Mouse (Mus musculus): ENCODE measurements around the gene Srgap1.

The Srgap1 gene

GRCm38 (mm10) chr10:122046904-122047726 is at the start of gene Srgap1:
Srgap1 (minus strand) TSS chr10:122047315.
- DNase-seq (ENCODE audit: low read depth, low spot score): peak; percentile 76

- peak; percentile 64 for DNase-seq (ENCODE audit: low read depth, low spot score)
Measured at GRCm38 (mm10) chr10:122096462-122096979, 49.4 kb upstream of the Srgap1 start.

- DNase-seq (ENCODE audit: low read depth, low spot score): no peak
Measured at GRCm38 (mm10) chr10:122090472-122090871, 43.4 kb upstream of the Srgap1 start.

- DNase-seq (ENCODE audit: low read depth, low spot score): no peak
Measured at GRCm38 (mm10) chr10:122081352-122081751, 34.2 kb upstream of the Srgap1 start.

GRCm38 (mm10) chr10:122069153-122069552 is 22.0 kb upstream of the Srgap1 start:
- DNase-seq (ENCODE audit: low read depth, low spot score): no peak

GRCm38 (mm10) chr10:122055826-122056225 is 8.7 kb upstream of the Srgap1 start:
- no peak for DNase-seq (ENCODE audit: low read depth, low spot score)

GRCm38 (mm10) chr10:122054535-122054934 is 7.4 kb upstream of the Srgap1 start:
- peak; percentile 84 for DNase-seq (ENCODE audit: low read depth, low spot score)

- DNase-seq (ENCODE audit: low read depth, low spot score): peak; percentile 88
Measured at GRCm38 (mm10) chr10:122051831-122052230, 4.7 kb upstream of the Srgap1 start.

GRCm38 (mm10) chr10:122047727-122048365 is 731 bp upstream of the Srgap1 start:
- peak; percentile 81 for DNase-seq (ENCODE audit: low read depth, low spot score)

GRCm38 (mm10) chr10:122046511-122046903 is 608 bp downstream of the Srgap1 start:
- no peak for DNase-seq (ENCODE audit: low read depth, low spot score)

GRCm38 (mm10) chr10:122045946-122046345 is 1.2 kb downstream of the Srgap1 start:
- peak; percentile 46 for DNase-seq (ENCODE audit: low read depth, low spot score)

- DNase-seq (ENCODE audit: low read depth, low spot score): no peak
Measured at GRCm38 (mm10) chr10:122044926-122045325, 2.2 kb downstream of the Srgap1 start.

GRCm38 (mm10) chr10:122040372-122040771 is 6.7 kb downstream of the Srgap1 start:
- peak; percentile 73 for DNase-seq (ENCODE audit: low read depth, low spot score)

GRCm38 (mm10) chr10:122039566-122039965 is 7.5 kb downstream of the Srgap1 start:
- DNase-seq (ENCODE audit: low read depth, low spot score): no peak

- DNase-seq (ENCODE audit: low read depth, low spot score): peak; percentile 77
Measured at GRCm38 (mm10) chr10:122038554-122038953, 8.6 kb downstream of the Srgap1 start.

- no peak for DNase-seq (ENCODE audit: low read depth, low spot score)
Measured at GRCm38 (mm10) chr10:122033271-122033670, 13.8 kb downstream of the Srgap1 start.

GRCm38 (mm10) chr10:122030420-122030819 is 16.7 kb downstream of the Srgap1 start:
- DNase-seq (ENCODE audit: low read depth, low spot score): no peak

GRCm38 (mm10) chr10:122029738-122030137 is 17.4 kb downstream of the Srgap1 start:
- no peak for DNase-seq (ENCODE audit: low read depth, low spot score)

- DNase-seq (ENCODE audit: low read depth, low spot score): no peak
Measured at GRCm38 (mm10) chr10:122025198-122025597, 21.9 kb downstream of the Srgap1 start.

- DNase-seq (ENCODE audit: low read depth, low spot score): no peak
Measured at GRCm38 (mm10) chr10:122020906-122021305, 26.2 kb downstream of the Srgap1 start.

GRCm38 (mm10) chr10:122020255-122020654 is 26.9 kb downstream of the Srgap1 start:
- no peak for DNase-seq (ENCODE audit: low read depth, low spot score)

- no peak for DNase-seq (ENCODE audit: low read depth, low spot score)
Measured at GRCm38 (mm10) chr10:122018594-122019048, 28.5 kb downstream of the Srgap1 start.

- no peak for DNase-seq (ENCODE audit: low read depth, low spot score)
Measured at GRCm38 (mm10) chr10:122017743-122018142, 29.4 kb downstream of the Srgap1 start.

Data from R1 (cell line).